Comparison of ENCODE assay signal across 10 mouse cellular contexts in the genomic region with DNA sequence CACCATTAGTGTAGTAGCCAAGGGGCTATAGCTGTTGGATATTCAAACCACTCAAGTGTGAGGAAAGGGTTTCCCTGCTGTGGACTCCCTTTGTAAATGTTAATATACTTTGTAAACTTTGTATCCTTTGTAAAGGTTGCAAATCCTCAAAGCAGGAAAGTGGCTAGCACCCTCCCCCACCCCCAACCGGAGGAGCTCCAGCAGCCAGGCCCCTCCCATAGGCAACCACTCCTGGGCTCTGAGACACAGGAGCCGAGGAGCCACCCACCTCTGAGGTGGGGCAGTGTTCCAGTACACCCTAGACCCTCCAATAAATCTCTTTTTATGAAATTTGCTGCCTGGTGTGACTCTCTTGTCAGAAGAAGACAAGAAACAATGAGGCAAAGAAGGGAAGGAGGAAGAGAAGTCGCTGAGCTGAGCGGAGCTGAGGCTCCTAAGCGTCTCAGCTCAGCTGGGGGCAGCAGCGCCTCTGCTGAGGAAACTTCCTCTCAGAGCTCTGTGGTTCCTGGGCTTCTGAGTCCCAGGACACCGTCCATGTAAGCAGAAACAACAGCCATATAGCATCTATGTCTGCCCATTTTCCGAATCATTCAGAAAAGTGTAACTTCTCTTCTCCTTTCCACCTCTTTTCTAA.
DNase-seq lines count a peak whose midpoint lies in the region; ATAC-seq and TF ChIP-seq lines count a peak whose summit lies in the region.
"Had no signal": no experiment of that assay in that cellular context is flagged by ENCODE, and none has a peak within 500 bp of the region (broad histone marks: within the 10 kb centered on the region; RNA-seq: fewer than 3 reads in every experiment).

No protein-coding gene starts in this region.

- no peaks in the 10 kb centered on the region for H3K27me3 ChIP-seq in lung, embryonic 15.5 days
- no peaks in the 10 kb centered on the region for H3K27me3 ChIP-seq in intestine, embryonic 16.5 days (replicated peaks; ENCODE audit: control insufficient read depth, insufficient read depth, low read length)
- no peaks in the 10 kb centered on the region for H3K27me3 ChIP-seq in stomach, embryonic 14.5 days (ENCODE audit: control insufficient read depth, insufficient read depth, low read length)

- H3K36me3 ChIP-seq in lung, embryonic 15.5 days = no peaks in the 10 kb centered on the region
- no peaks in the 10 kb centered on the region for H3K36me3 ChIP-seq in intestine, embryonic 16.5 days (ENCODE audit: control insufficient read depth, insufficient read depth, low read length)
- H3K36me3 ChIP-seq in stomach, embryonic 14.5 days (ENCODE audit: control insufficient read depth, insufficient read depth, low read length) = no peaks in the 10 kb centered on the region

- 12% methylated on average over 8 of the region's 8 CpGs for WGBS in lung, embryonic 15.5 days
- WGBS in lung, adult 2 months = 18% methylated on average over 8 of the region's 8 CpGs
- WGBS in intestine, embryonic 16.5 days = 8% methylated on average over 8 of the region's 8 CpGs
- 7% methylated on average over 8 of the region's 8 CpGs for WGBS in stomach, embryonic 14.5 days

- H3K4me3 ChIP-seq in lung, embryonic 15.5 days = no peak overlapping the region
- no peak overlapping the region for H3K4me3 ChIP-seq in lung, adult 2 months (replicated peaks; ENCODE audit: extremely low read depth, low read depth, low read length)
- no peak overlapping the region; the same call in 1 of the 2 replicates for H3K4me3 ChIP-seq in intestine, embryonic 16.5 days (ENCODE audit: low read length)
- no peak overlapping the region for H3K4me3 ChIP-seq in stomach, embryonic 14.5 days (ENCODE audit: low read depth, low read length)
- H3K4me3 ChIP-seq in layer of hippocampus, adult 2 months = no peak overlapping the region

- H3K9ac ChIP-seq in lung, embryonic 15.5 days = no peak overlapping the region
- H3K9ac ChIP-seq in intestine, embryonic 16.5 days (ENCODE audit: low read depth, low read length) = peak overlapping the region; percentile 46; the same call in 1 of the 2 replicates
- H3K9ac ChIP-seq in stomach, embryonic 14.5 days (replicated peaks; ENCODE audit: low read depth, low read length) = no peak overlapping the region

- no peak for TF ChIP-seq POLR2A in lung, adult 2 months (IDR thresholded peaks at IDR 0.05; ENCODE audit: borderline replicate concordance, extremely low read depth, low read depth, low read length)

- H3K27ac ChIP-seq in lung, embryonic 15.5 days = peak overlapping the region; percentile 69
- H3K27ac ChIP-seq in intestine, embryonic 16.5 days (ENCODE audit: low read length) = 0 out of 2 replicates have a peak overlapping the region, but pooled peaks have one; percentile 31
- H3K27ac ChIP-seq in stomach, embryonic 14.5 days (ENCODE audit: low read length) = peak overlapping the region; percentile 49; the same call in 1 of the 2 replicates
- H3K27ac ChIP-seq in layer of hippocampus, adult 2 months = no peak overlapping the region

- H3K9me3 ChIP-seq in lung, embryonic 15.5 days = no peaks in the 10 kb centered on the region
- 0 out of 2 replicates have a peak, but pooled peaks cover 4% of the 10 kb centered on the region for H3K9me3 ChIP-seq in intestine, embryonic 16.5 days (ENCODE audit: control insufficient read depth, low read length)
- no peaks in the 10 kb centered on the region for H3K9me3 ChIP-seq in stomach, embryonic 14.5 days (ENCODE audit: control insufficient read depth, low read depth, low read length)

- H3K4me2 ChIP-seq in lung, embryonic 15.5 days = peak overlapping the region; percentile 38
- peak overlapping the region; percentile 33; the same call in 1 of the 2 replicates for H3K4me2 ChIP-seq in intestine, embryonic 16.5 days (ENCODE audit: low read depth, low read length)
- H3K4me2 ChIP-seq in stomach, embryonic 14.5 days (replicated peaks; ENCODE audit: low read depth, low read length) = peak overlapping the region; percentile 27; the same call in 1 of the 2 replicates

- TF ChIP-seq CTCF in lung, adult 2 months (IDR thresholded peaks at IDR 0.05; ENCODE audit: insufficient read depth, low read length) = no peak
- TF ChIP-seq CTCF in layer of hippocampus, adult 2 months (conservative IDR thresholded peaks at IDR 0.05) = no peak

- no peak for DNase-seq in lung, adult 2 months
- no peak for DNase-seq in layer of hippocampus, adult 2 months (ENCODE audit: low spot score in 2 of 2)
- no peak for DNase-seq in layer of hippocampus, adult 9-11 months
- no peak for DNase-seq in heart, adult 11 months
- DNase-seq: adrenal gland, adult 8-10 months had no signal

- peaks cover 50% of the 10 kb centered on the region for H3K4me1 ChIP-seq in lung, embryonic 15.5 days
- H3K4me1 ChIP-seq in lung, adult 2 months (ENCODE audit: control insufficient read depth, insufficient read depth, low read length) = no peaks in the 10 kb centered on the region
- H3K4me1 ChIP-seq in intestine, embryonic 16.5 days (ENCODE audit: control insufficient read depth, insufficient read depth, low read length) = peaks cover 14% of the 10 kb centered on the region; the same call in 1 of the 2 replicates
- H3K4me1 ChIP-seq in stomach, embryonic 14.5 days (ENCODE audit: control insufficient read depth, insufficient read depth, low read length) = peaks cover 19% of the 10 kb centered on the region; the same call in 1 of the 2 replicates

- ATAC-seq in lung, embryonic 15.5 days (ENCODE audit: borderline replicate concordance, extremely low read depth, low FRiP score, low TSS enrichment) = peak; percentile 39; the same call in 1 of the 2 replicates
- ATAC-seq in common myeloid progenitor, adult 5-6 weeks (replicated peaks; ENCODE audit: low read depth, poor library complexity, severe bottlenecking) = peak; percentile 76
- peak; percentile 63 for ATAC-seq in intestine, embryonic 16.5 days
- ATAC-seq in stomach, embryonic 14.5 days (ENCODE audit: insufficient number of reproducible peaks, insufficient read depth, low FRiP score, low read depth) = peak; percentile 30; the same call in 1 of the 2 replicates
- ATAC-seq: forebrain, embryonic 16.5 days had no signal
